Comparison of ENCODE assay signal across 8 mouse cellular contexts in the genomic region with DNA sequence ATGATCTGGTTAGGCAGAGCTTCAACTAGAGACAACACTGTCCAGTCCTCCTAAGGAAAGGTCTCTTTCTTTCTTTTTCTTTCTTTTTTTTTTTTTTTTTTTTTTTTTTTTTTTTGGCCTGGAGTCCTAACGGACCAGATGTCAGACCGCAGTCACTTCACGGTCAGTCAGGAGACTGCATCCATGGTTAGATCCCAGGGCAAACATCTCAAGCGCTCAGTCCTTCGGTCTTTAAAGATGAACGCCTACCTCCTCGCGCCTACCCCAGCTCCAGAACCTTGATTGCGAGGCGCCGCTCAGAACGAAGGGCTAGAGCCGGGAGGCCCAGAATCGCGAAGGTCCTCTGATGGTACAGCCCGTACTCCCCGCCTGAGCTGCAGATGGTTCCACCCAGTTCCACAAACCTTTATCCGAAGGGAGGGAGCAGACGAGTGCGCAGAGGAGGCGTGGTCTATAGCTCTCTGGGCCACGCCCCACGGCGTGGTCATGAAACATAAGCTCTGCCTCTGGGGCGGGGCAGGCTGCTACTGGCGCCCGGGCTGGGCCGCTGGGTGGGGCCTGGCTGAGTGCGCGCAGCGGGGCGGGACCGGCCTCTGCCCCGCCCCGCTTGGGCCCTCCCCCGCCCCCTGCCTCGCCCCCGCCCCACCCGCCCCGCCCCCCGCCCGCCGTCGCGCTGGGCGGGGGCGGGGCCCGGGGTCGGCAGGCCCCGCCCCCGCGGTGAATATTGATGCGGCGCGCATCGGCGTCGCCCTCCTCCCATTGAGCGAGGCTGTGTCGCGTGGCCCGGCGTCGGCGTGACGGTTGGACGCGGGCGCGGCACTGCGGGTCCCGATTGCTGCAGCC. TPM values are rescaled to one million over a fixed set of nuclear protein-coding genes. Genes with fewer than 3 reads are reported as not detected.
DNase-seq lines count a peak whose midpoint lies in the region; ATAC-seq and TF ChIP-seq lines count a peak whose summit lies in the region.

A gene (plus strand): TSS at position 720 of the 843 bp plus-strand sequence.

- no peak; the same call in 1 of the 2 replicates for TF ChIP-seq CTCF in lung, postnatal 0 days (IDR thresholded peaks at IDR 0.05)

- H3K9me3 ChIP-seq in hindbrain, embryonic 10.5 days = no peaks in the 10 kb centered on the region
- H3K9me3 ChIP-seq in lung, postnatal 0 days (ENCODE audit: low read length) = no peaks in the 10 kb centered on the region

- H3K36me3 ChIP-seq in hindbrain, embryonic 10.5 days = no peaks in the 10 kb centered on the region
- no peaks in the 10 kb centered on the region for H3K36me3 ChIP-seq in lung, postnatal 0 days (ENCODE audit: insufficient read depth, low read length)

- peaks cover 37% of the 10 kb centered on the region for H3K4me1 ChIP-seq in hindbrain, embryonic 10.5 days (replicated peaks)
- peaks cover 19% of the 10 kb centered on the region; the same call in 1 of the 2 replicates for H3K4me1 ChIP-seq in lung, postnatal 0 days (ENCODE audit: insufficient read depth, low read depth, low read length)

- ATAC-seq in frontal cortex, adult (ENCODE audit: low TSS enrichment) = peak; percentile 86
- ATAC-seq in lung, postnatal 0 days = peak; percentile 95

- H3K27me3 ChIP-seq in hindbrain, embryonic 10.5 days (ENCODE audit: insufficient read depth, poor library complexity, severe bottlenecking) = no peaks in the 10 kb centered on the region
- H3K27me3 ChIP-seq in lung, postnatal 0 days (replicated peaks; ENCODE audit: insufficient read depth, low read length) = no peaks in the 10 kb centered on the region

- H3K27ac ChIP-seq in hindbrain, embryonic 10.5 days = peak within 1 kb of the TSS; percentile 97
- H3K27ac ChIP-seq in lung, postnatal 0 days (ENCODE audit: low read length) = peak within 1 kb of the TSS; percentile 99

- peak; percentile 41; the same call in 1 of the 2 replicates for TF ChIP-seq EP300 in lung, postnatal 0 days (IDR thresholded peaks at IDR 0.05)

- WGBS in hindbrain, embryonic 10.5 days = under 1% methylated on average over 71 of the region's 72 CpGs
- WGBS in lung, postnatal 0 days = 3% methylated on average over 35 of the region's 72 CpGs

- peak within 1 kb of the TSS; percentile 87 for H3K4me2 ChIP-seq in lung, postnatal 0 days (replicated peaks; ENCODE audit: low read depth, low read length)

- H3K9ac ChIP-seq in lung, postnatal 0 days (replicated peaks; ENCODE audit: low read depth) = peak within 1 kb of the TSS; percentile 86

- peak within 1 kb of the TSS; percentile 85 for H3K4me3 ChIP-seq in hindbrain, embryonic 10.5 days
- peak within 1 kb of the TSS; percentile 91 for H3K4me3 ChIP-seq in lung, postnatal 0 days (ENCODE audit: low read depth, low read length)

- peak; percentile 100 for DNase-seq in MN1 (ENCODE audit: low spot score)
- DNase-seq in cerebellum, adult 9-10 months = peak; percentile 100
- DNase-seq in hindbrain, embryonic 10.5 days (ENCODE audit: low spot score) = peak; percentile 99
- DNase-seq in layer of hippocampus, adult 9-11 months = peak; percentile 100
- peak; percentile 100 for DNase-seq in lung, postnatal 0 days (ENCODE audit: low spot score)
- DNase-seq in ovary, postnatal 14 days (ENCODE audit: low spot score) = peak; percentile 95
- peak; percentile 100 for DNase-seq in thymus, postnatal 14 days

RNA-seq across cellular contexts. Expression of the gene that starts here (rescaled TPM):
- 21.1 and 24.8 TPM in 2 replicates for polyA plus RNA-seq in hindbrain, embryonic 10.5 days (2016; fragmentation: Nextera tagmentation; extraction: Ambion mirVana)
- 15.0 and 19.9 TPM in 2 replicates for polyA plus RNA-seq in lung, postnatal 0 days (2015; fragmentation: Nextera tagmentation; extraction: Ambion mirVana)

Comparison
In these comparisons a context has a peak if more than half of its experiments do, and no peak if none do; other contexts are left out.
1. Peak in every context shown above with its lines: DNase-seq, ATAC-seq, H3K4me3 ChIP-seq and H3K27ac ChIP-seq.